Mouse (Mus musculus) A20 (cell line): ENCODE data around the gene Myh2.
A peak's percentile ranks its signal among the peaks of the same experiment; 100 is the strongest.

Experiments
- DNase-seq: peaks from one replicate; pipeline ENCODE4 v3.0.0-alpha.2; 2011; ENCODE audit warnings: low read depth, low spot score

The Myh2 gene

GRCm38 (mm10) chr11:67170727-67171126 lies at the start of gene Myh2:
Myh2 (plus strand) TSS chr11:67171027.
- DNase-seq, result no peak

GRCm38 (mm10) chr11:67124943-67125342 lies 45.9 kb upstream of the Myh2 start:
- DNase-seq, result no peak

GRCm38 (mm10) chr11:67125361-67125760 lies 45.5 kb upstream of the Myh2 start:
- no peak for DNase-seq

GRCm38 (mm10) chr11:67133526-67133925 lies 37.3 kb upstream of the Myh2 start:
- DNase-seq, result no peak

- DNase-seq, result no peak
Observed at GRCm38 (mm10) chr11:67134654-67135053, 36.2 kb upstream of the Myh2 start.

GRCm38 (mm10) chr11:67135532-67135931 lies 35.3 kb upstream of the Myh2 start:
- DNase-seq, result no peak

- DNase-seq, result no peak
Observed at GRCm38 (mm10) chr11:67139556-67139955, 31.3 kb upstream of the Myh2 start.

GRCm38 (mm10) chr11:67140175-67140574 lies 30.7 kb upstream of the Myh2 start:
- no peak for DNase-seq

- DNase-seq, result no peak
Observed at GRCm38 (mm10) chr11:67141031-67141430, 29.8 kb upstream of the Myh2 start.

- DNase-seq, result no peak
Observed at GRCm38 (mm10) chr11:67142047-67142446, 28.8 kb upstream of the Myh2 start.

- no peak for DNase-seq
Observed at GRCm38 (mm10) chr11:67143065-67143464, 27.8 kb upstream of the Myh2 start.

- peak; percentile 73 for DNase-seq
Observed at GRCm38 (mm10) chr11:67143863-67144498, 26.8 kb upstream of the Myh2 start.

GRCm38 (mm10) chr11:67144559-67145265 lies 26.1 kb upstream of the Myh2 start:
- DNase-seq, result peak; percentile 90

- no peak for DNase-seq
Observed at GRCm38 (mm10) chr11:67145482-67146408, 25.1 kb upstream of the Myh2 start.

GRCm38 (mm10) chr11:67146409-67147282 lies 24.2 kb upstream of the Myh2 start:
- peak; percentile 36 for DNase-seq

GRCm38 (mm10) chr11:67147283-67147921 lies 23.4 kb upstream of the Myh2 start:
- DNase-seq, result no peak

GRCm38 (mm10) chr11:67148286-67149012 lies 22.4 kb upstream of the Myh2 start:
- DNase-seq, result no peak

- DNase-seq, result no peak
Observed at GRCm38 (mm10) chr11:67150237-67150636, 20.6 kb upstream of the Myh2 start.

- no peak for DNase-seq
Observed at GRCm38 (mm10) chr11:67151159-67151558, 19.7 kb upstream of the Myh2 start.
